Mouse (Mus musculus) Patski (cell line): ENCODE measurements around the gene Fam76a. TPM values are rescaled to one million over a fixed set of nuclear protein-coding genes. Genes with fewer than 3 reads are reported as not detected.
A peak's percentile ranks its signal among the peaks of the same experiment; 100 is the strongest.
"Not testable (repeated sequence)": the region's sequence is repeated elsewhere in the genome, so short reads cannot be mapped to it uniquely, and the experiment has no call there.

Source experiments
- ATAC-seq: fragments of 100-300 bp; one replicate; pipeline ENCODE4 v1.8.0; 2021
- CTCF ChIA-PET: fragments of 350-600 bp; sonication (Branson Sonifier 250); formaldehyde crosslinking; loops from one replicate; lab custom pipeline; 2022; ENCODE audit warnings: inconsistent platforms; lab: Charles Lee
- POLR2A ChIA-PET: fragments of 350-600 bp; sonication (Branson Sonifier 250); formaldehyde crosslinking; loops from one replicate; lab custom pipeline; 2022; ENCODE audit warnings: antibody characterized with exemption, inconsistent platforms; lab: Charles Lee
- DNase-seq: peaks from one replicate; pipeline ENCODE4 v3.0.0-alpha.2; 2011; ENCODE audit warnings: low read depth, low spot score
- H3K27me3 ChIP-seq: fragments of 371-371 bp; one replicate; pipeline ENCODE4 v1.5.1; 2021
- CTCF ChIP-seq: fragments of 100-300 bp; IDR thresholded peaks from one replicate; pipeline ENCODE4 v1.5.1; 2021
- in situ Hi-C: fragments of 300-500 bp; cut with MboI; formaldehyde crosslinking; loops from 3 replicates; pipeline ENCODE4 v1.11.1; 2018; ENCODE audit warnings: low pct_unique_long_range_greater_than_20kb, mixed read lengths
- polyA plus RNA-seq: library from polyadenylated mRNA; unstranded; gene quantifications from one replicate; pipeline ENCODE4 v1.2.3, GENCODE M21; 2021

Fam76a gene
- polyA plus RNA-seq, 1 experiment from 2014 or later, result 25.4 TPM

- CTCF ChIA-PET, result interaction anchor here (0.7 to 5.5 kb wide), 7 partner anchors 16 to 352 kb away, joined by 3 to 84 read pairs (median 4); no protein-coding TSS in a partner anchor
- POLR2A ChIA-PET, result interaction anchor here (0.7 to 1.2 kb wide), 3 partner anchors 15 to 36 kb away, joined by 3 read pairs; no protein-coding TSS in a partner anchor
- ATAC-seq (no peak), DNase-seq (no peak)
- in situ Hi-C loops, result loop anchor here (5.0 to 10.0 kb wide), 2 partner anchors 58 to 270 kb away; partner anchors contain the start of genes Cd164l2 and Gpr3
- no peak for TF ChIP-seq CTCF
- no peaks in the 10 kb centered on the region for H3K27me3 ChIP-seq
Observed at GRCm38 (mm10) chr4:132944776-132945175, 22.4 kb upstream of the Fam76a start.

DNA sequence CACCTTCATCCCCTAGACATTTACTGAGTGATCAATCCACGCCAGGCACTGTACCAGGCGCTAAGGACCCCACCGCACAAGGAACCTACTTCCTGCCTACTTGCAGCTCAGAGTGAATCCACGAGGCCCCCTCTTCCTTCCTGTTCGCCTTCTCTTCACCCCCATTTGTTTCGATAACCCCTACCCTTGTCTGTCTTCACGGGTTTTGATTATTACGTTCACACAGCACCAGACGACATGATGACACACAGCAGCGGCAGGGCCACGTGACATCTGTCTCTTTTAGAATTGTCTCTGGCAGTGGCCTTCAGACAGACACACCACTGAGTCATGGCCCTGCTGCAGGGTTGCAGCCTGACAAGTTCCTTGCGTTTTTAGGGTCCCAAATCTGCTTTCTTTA, 21.7 kb upstream of the Fam76a start:
- no peak for TF ChIP-seq CTCF
- no peaks in the 10 kb centered on the region for H3K27me3 ChIP-seq
- ChIA-PET POLR2A (no interaction called here), CTCF (interaction anchor here (1.0 to 5.5 kb wide), 4 partner anchors 18 to 60 kb away, joined by 3 to 84 read pairs (median 12); no protein-coding TSS in a partner anchor)
- no peak for DNase-seq
- in situ Hi-C loops, result loop anchor here (10.0 kb wide), 1 partner anchor 271 kb away; the partner anchor contains the start of genes Cd164l2 and Gpr3
- no peak for ATAC-seq

DNA sequence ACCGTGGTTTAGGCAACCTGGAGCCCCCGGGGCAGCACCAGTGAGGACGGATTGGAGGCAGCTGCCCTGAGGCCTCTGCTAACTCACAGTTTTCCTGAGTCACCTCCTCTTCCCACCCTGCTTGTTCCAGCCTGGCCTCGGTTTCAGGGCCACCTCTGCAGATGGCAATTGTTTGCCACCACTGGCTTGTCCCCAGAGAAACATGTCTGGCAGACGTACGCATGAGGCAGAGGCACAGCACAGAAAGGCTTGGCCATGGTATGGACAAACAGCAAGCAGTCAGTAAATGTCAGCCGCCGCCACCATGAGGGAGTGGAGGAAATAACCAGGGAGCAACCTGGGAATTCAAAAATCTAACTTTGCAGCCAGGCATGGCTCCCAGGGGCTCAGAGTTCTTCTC, 20.7 kb upstream of the Fam76a start:
- H3K27me3 ChIP-seq, result no peaks in the 10 kb centered on the region
- POLR2A ChIA-PET, result no interaction called here
- TF ChIP-seq CTCF, result no peak
- DNase-seq, result no peak
- in situ Hi-C loops, result loop anchor here (10.0 kb wide), 1 partner anchor 272 kb away; the partner anchor contains the start of genes Cd164l2 and Gpr3
- ATAC-seq, result no peak
- CTCF ChIA-PET, result no interaction called here

GRCm38 (mm10) chr4:132941012-132941729, 18.8 kb upstream of the Fam76a start:
- POLR2A ChIA-PET, result no interaction called here

GRCm38 (mm10) chr4:132939421-132940127, 17.2 kb upstream of the Fam76a start:
- no peaks in the 10 kb centered on the region for H3K27me3 ChIP-seq
- CTCF ChIA-PET, result interaction anchor here (0.7 to 3.0 kb wide), 3 partner anchors 10 to 69 kb away, joined by 3 to 9 read pairs (median 4); no protein-coding TSS in a partner anchor
- DNase-seq (no peak), ATAC-seq (no peak)
- POLR2A ChIA-PET, result no interaction called here
- peak; percentile 61 for TF ChIP-seq CTCF
- in situ Hi-C loops, result loop anchor here (10.0 kb wide), 1 partner anchor 275 kb away; the partner anchor contains the start of genes Cd164l2 and Gpr3

More at GRCm38 (mm10) chr4:132941012-132941729, 18.8 kb upstream of the Fam76a start:
- no peaks in the 10 kb centered on the region for H3K27me3 ChIP-seq
- DNase-seq, result no peak
- ATAC-seq, result no peak
- TF ChIP-seq CTCF, result no peak
- in situ Hi-C loops, result loop anchor here (10.0 kb wide), 1 partner anchor 274 kb away; the partner anchor contains the start of genes Cd164l2 and Gpr3
- CTCF ChIA-PET, result interaction anchor here (1.1 to 3.0 kb wide), 4 partner anchors 10 to 67 kb away, joined by 3 to 9 read pairs (median 6); no protein-coding TSS in a partner anchor

GRCm38 (mm10) chr4:132938181-132938941, 16.0 kb upstream of the Fam76a start:
- DNase-seq (no peak), ATAC-seq (no peak)
- no peaks in the 10 kb centered on the region for H3K27me3 ChIP-seq
- ChIA-PET POLR2A (no interaction called here), CTCF (interaction anchor here (0.7 to 3.0 kb wide), 2 partner anchors 67 to 70 kb away, joined by 4 to 9 read pairs; no protein-coding TSS in a partner anchor)
- in situ Hi-C loops, result no loop called here
- TF ChIP-seq CTCF, result no peak

DNA sequence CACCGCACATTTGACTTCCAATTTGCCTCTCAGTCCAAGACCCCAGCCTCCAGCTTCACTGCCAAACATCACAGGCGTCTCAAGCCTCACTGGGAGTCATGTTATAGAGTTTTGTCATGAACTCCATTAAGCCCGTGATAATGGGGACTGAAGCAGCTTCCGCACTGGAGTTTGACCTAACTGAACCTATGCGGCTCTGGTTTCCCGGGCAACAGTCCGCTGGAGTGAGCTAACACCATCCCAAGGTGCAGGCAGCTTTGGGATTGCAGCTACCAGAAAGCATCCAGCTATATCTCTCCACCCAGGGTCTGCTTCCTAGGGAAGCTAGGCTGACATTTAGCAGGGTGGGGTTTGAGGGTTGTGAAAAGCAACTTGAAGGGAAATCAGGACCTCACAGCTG, 12.3 kb upstream of the Fam76a start:
- CTCF ChIA-PET, result interaction anchor here (0.9 to 1.9 kb wide), 2 partner anchors 11 to 92 kb away, joined by 3 to 8 read pairs; partner anchors contain the start of gene Ppp1r8
- POLR2A ChIA-PET, result interaction anchor here (1.4 kb wide), 1 partner anchor 13 kb away, joined by 3 read pairs; no protein-coding TSS in a partner anchor
- in situ Hi-C loops, result loop anchor here (5.0 kb wide), 1 partner anchor 157 kb away; no protein-coding TSS in a partner anchor
- TF ChIP-seq CTCF, result no peak
- ATAC-seq (no peak), DNase-seq (no peak)
- no peaks in the 10 kb centered on the region for H3K27me3 ChIP-seq

GRCm38 (mm10) chr4:132932752-132933404, 10.5 kb upstream of the Fam76a start:
- CTCF ChIA-PET, result interaction anchor here (1.9 kb wide), 1 partner anchor 13 kb away, joined by 8 read pairs; no protein-coding TSS in a partner anchor
- POLR2A ChIA-PET, result no interaction called here

GRCm38 (mm10) chr4:132930784-132931183, 8.4 kb upstream of the Fam76a start:
- no peaks in the 10 kb centered on the region for H3K27me3 ChIP-seq
- no peak for DNase-seq
- ChIA-PET CTCF (interaction anchor here (0.8 to 1.7 kb wide), 7 partner anchors 10 to 107 kb away, joined by 3 to 7 read pairs (median 3); no protein-coding TSS in a partner anchor), POLR2A (interaction anchor here (2.0 kb wide), 1 partner anchor 9 kb away, joined by 4 read pairs; no protein-coding TSS in a partner anchor)
- ATAC-seq, result no peak
- peak; percentile 61 for TF ChIP-seq CTCF
- in situ Hi-C loops, result loop anchor here (5.0 kb wide), 1 partner anchor 153 kb away; no protein-coding TSS in a partner anchor

More at GRCm38 (mm10) chr4:132932752-132933404, 10.5 kb upstream of the Fam76a start:
- in situ Hi-C loops, result loop anchor here (5.0 kb wide), 1 partner anchor 156 kb away; no protein-coding TSS in a partner anchor
- no peak for DNase-seq
- ATAC-seq, result no peak
- H3K27me3 ChIP-seq, result no peaks in the 10 kb centered on the region
- no peak for TF ChIP-seq CTCF

DNA sequence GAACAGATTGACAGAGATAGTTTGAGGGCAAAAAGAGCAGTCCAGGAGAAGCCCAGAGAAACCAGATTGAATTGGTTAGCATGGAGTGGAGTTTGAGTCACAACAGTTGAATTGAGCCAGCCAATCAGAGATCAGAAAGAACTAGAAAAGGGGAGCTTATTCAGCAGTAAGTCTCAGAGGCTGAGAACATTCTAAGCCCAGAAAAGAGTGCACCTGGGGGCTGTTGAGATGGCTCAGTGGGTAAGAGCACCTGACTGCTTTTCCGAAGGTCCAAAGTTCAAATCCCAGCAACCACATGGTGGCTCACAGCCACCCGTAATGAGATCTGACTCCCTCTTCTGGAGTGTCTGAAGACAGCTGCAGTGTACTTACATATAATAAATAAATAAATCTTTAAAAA, 4.2 kb upstream of the Fam76a start:
- POLR2A ChIA-PET, H3K27me3 ChIP-seq, in situ Hi-C loops, DNase-seq, ATAC-seq: not testable (repeated sequence)
- CTCF ChIA-PET, result interaction anchor here (1.0 to 1.2 kb wide), 2 partner anchors 18 to 79 kb away, joined by 3 to 5 read pairs; no protein-coding TSS in a partner anchor
